Mouse (Mus musculus) heart, adult 2 months (tissue): Measurements from ENCODE around the gene Padi2. TPM values are rescaled to one million over a fixed set of nuclear protein-coding genes. Genes with fewer than 3 reads are reported as not detected.
A peak's percentile ranks its signal among the peaks of the same experiment; 100 is the strongest.

Source experiments
- DNase-seq, 2 experiments: peaks; one replicate each; pipeline ENCODE4 v3.0.0; 2021
- H3K27ac ChIP-seq: fragments of 200-600 bp; 2 replicates; pipeline ENCODE4 v1.8.1; 2022
- H3K27me3 ChIP-seq: fragments of 200-500 bp; 2 replicates; pipeline ENCODE4 v1.6.1; 2012; ENCODE audit warnings: mild to moderate bottlenecking, low read length, inconsistent platforms, mixed read lengths; ENCODE audit not compliant: control insufficient read depth, insufficient read depth
- H3K36me3 ChIP-seq: fragments of 200-500 bp; 2 replicates; pipeline ENCODE4 v1.6.1; 2012; ENCODE audit warnings: low read length, inconsistent platforms; ENCODE audit not compliant: control insufficient read depth, insufficient read depth
- H3K4me1 ChIP-seq: fragments of 200-500 bp; 2 replicates; pipeline ENCODE4 v1.6.1; 2011; ENCODE audit warnings: low read length; ENCODE audit not compliant: control insufficient read depth, insufficient read depth
- H3K4me3 ChIP-seq: fragments of 200-600 bp; 2 replicates; pipeline ENCODE4 v1.8.1; 2022
- H3K79me2 ChIP-seq: fragments of 200-500 bp; replicated peaks from 2 replicates; pipeline ENCODE4 v1.6.1; 2012; ENCODE audit warnings: mild to moderate bottlenecking, inconsistent platforms, low read length, moderate library complexity, mixed read lengths; ENCODE audit not compliant: control insufficient read depth, insufficient read depth
- H3K9ac ChIP-seq: fragments of 200-500 bp; 2 replicates; pipeline ENCODE4 v1.6.1; 2012; ENCODE audit warnings: low read depth, mild to moderate bottlenecking, control low read depth, inconsistent platforms, low read length, mixed read lengths
- CTCF ChIP-seq: fragments of 200-600 bp; IDR thresholded peaks from 2 replicates; pipeline ENCODE4 v1.8.1; 2022; ENCODE audit warnings: antibody characterized with exemption, mild to moderate bottlenecking, moderate library complexity
- EP300 ChIP-seq: fragments of 200-500 bp; IDR thresholded peaks from 2 replicates; pipeline ENCODE4 v1.6.1; 2011; ENCODE audit warnings: low read depth, low read length, control low read depth; ENCODE audit not compliant: insufficient read depth
- POLR2A ChIP-seq: fragments of 200-500 bp; IDR thresholded peaks from 2 replicates; pipeline ENCODE4 v1.6.1; 2011; ENCODE audit warnings: mild to moderate bottlenecking, low read depth, low read length, control low read depth; ENCODE audit not compliant: insufficient read depth
- WGBS: fragments of 180-500 bp; shearing (Covaris S2); methylation state at CpG from one replicate; pipeline ENCODE4 v1.1.7; 2018; 5-methylcytosine and 5-hydroxymethylcytosine counted together
- intact Hi-C: fragments of 180-260 bp; cut with DNase I; formaldehyde crosslinking; loops from one replicate; pipeline ENCODE4 v1.15.1; 2025
- polyA plus RNA-seq: library from polyadenylated mRNA; depleted of rRNA; stranded (reverse); fragments of >200 nt; gene quantifications from 2 replicates; pipeline ENCODE4 v1.2.3, GENCODE M21; 2012
- total RNA-seq, 2 experiments: library from RNA; stranded (reverse); gene quantifications; 2 replicates each; pipeline ENCODE4 v1.2.3; 2021

The Padi2 gene
- total and polyA plus RNA-seq, 3 experiments, result 0.31 to 1.4 (median 0.96) TPM

DNA sequence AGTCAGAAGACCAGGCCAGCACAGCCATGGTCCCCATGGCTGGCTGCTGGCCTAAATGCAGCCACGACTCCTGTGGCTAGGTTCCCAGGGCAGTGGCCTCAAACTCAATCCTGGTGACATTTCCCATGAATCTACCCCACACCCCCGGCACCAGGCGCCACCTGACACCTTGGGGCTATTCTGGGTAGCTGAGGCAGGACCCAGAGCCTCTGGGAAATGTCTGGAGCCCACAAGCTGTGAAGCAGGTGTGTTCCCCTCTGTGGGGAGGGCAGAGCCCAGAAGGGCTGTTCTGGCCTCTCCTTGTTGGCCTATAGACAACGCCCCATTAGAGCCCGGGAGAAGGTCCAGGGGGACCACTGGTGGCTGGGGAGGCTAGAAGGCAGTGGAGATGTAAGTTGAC lies 16.4 kb downstream of the Padi2 start:
- H3K36me3 ChIP-seq, result no peaks in the 10 kb centered on the region
- 81% methylated on average over 5 of the region's 5 CpGs for WGBS
- H3K4me3 ChIP-seq, result no peak overlapping the region
- H3K4me1 ChIP-seq, result no peaks in the 10 kb centered on the region
- H3K27ac ChIP-seq, result no peak overlapping the region
- intact Hi-C loops, result no loop called here
- no peak for DNase-seq
- TF ChIP-seq POLR2A (no peak), EP300 (no peak), CTCF (no peak)
- H3K79me2 ChIP-seq, result no peaks in the 10 kb centered on the region
- H3K27me3 ChIP-seq, result no peaks in the 10 kb centered on the region
- no peak overlapping the region for H3K9ac ChIP-seq

- 34% methylated on average over 8 of the region's 8 CpGs for WGBS
- DNase-seq, result no peak
- TF ChIP-seq POLR2A, result no peak
- TF ChIP-seq CTCF, result no peak
- TF ChIP-seq EP300, result no peak
- H3K36me3 ChIP-seq, result no peaks in the 10 kb centered on the region
- no peaks in the 10 kb centered on the region for H3K27me3 ChIP-seq
- no peaks in the 10 kb centered on the region for H3K4me1 ChIP-seq
- no peaks in the 10 kb centered on the region for H3K79me2 ChIP-seq
- intact Hi-C loops, result no loop called here
- H3K9ac ChIP-seq, result no peak overlapping the region
- no peak overlapping the region for H3K27ac ChIP-seq
- no peak overlapping the region for H3K4me3 ChIP-seq
These were observed 19.5 kb downstream of the Padi2 start for GRCm38 (mm10) chr4:140925648-140926047.

GRCm38 (mm10) chr4:140928349-140928748 lies 22.2 kb downstream of the Padi2 start:
- intact Hi-C loops, result no loop called here
- TF ChIP-seq CTCF (no peak), POLR2A (no peak), EP300 (no peak)
- Histone ChIP-seq H3K79me2 (no peaks in the 10 kb centered on the region), H3K4me1 (no peaks in the 10 kb centered on the region), H3K9ac (no peak overlapping the region), H3K36me3 (no peaks in the 10 kb centered on the region), H3K4me3 (no peak overlapping the region), H3K27ac (no peak overlapping the region), H3K27me3 (no peaks in the 10 kb centered on the region)
- WGBS, result 72% methylated on average over 9 of the region's 9 CpGs
- DNase-seq, result no peak

DNA sequence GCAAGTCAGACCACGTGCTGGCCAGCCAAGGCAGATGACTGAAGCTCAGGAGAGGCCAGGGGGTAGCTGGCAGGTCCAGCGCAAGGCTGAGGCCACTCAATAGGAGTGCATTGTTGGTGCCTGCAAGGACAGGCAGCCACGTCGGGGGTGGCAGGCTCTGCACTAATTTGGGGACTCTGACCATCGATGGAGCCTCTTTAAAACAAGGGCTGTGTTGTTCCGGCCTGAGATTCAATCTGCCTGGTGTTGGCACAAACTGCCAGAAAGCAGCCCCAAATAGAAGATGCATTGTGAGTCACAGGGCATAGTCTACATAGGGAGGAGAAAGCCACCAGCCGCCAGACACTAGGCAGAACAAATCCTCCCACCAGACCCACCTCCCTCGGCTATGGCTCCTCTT lies 23.6 kb downstream of the Padi2 start:
- Histone ChIP-seq H3K4me1 (no peaks in the 10 kb centered on the region), H3K4me3 (no peak overlapping the region), H3K27ac (no peak overlapping the region), H3K27me3 (no peaks in the 10 kb centered on the region), H3K9ac (no peak overlapping the region), H3K79me2 (no peaks in the 10 kb centered on the region), H3K36me3 (no peaks in the 10 kb centered on the region)
- no peak for DNase-seq
- TF ChIP-seq EP300, result no peak
- TF ChIP-seq POLR2A, result no peak
- no peak for TF ChIP-seq CTCF
- WGBS, result 67% methylated on average over 8 of the region's 8 CpGs
- intact Hi-C loops, result no loop called here

DNA sequence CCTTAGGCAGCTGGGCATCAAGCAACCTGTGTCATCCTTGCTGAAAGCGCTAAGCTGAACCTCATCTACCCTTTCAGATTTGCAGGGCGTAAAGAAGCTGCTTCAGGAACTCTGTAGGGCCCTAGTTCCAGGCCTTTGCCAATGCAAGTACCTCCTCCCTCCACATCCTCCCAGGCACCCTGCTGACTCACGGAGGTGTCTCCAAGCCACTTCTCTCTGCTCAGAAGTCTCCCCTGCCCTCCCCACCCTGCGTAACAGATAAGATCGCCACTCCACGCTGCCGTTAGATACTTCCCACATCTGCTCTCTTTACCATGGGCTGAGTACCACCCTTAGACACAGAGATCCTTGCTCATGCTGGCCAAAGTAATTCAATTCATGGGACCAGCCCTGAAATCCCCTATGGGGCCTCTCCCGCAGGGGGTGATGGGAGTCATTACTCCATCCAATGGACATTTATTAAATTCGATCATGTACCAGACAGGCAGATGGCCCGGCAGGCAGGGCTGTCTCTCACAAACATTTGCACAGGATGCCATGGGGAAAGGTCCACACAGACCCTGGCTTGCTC lies 24.8 kb downstream of the Padi2 start:
- Histone ChIP-seq H3K36me3 (no peaks in the 10 kb centered on the region), H3K4me1 (no peaks in the 10 kb centered on the region), H3K4me3 (no peak overlapping the region), H3K9ac (no peak overlapping the region), H3K27me3 (no peaks in the 10 kb centered on the region), H3K27ac (no peak overlapping the region), H3K79me2 (no peaks in the 10 kb centered on the region)
- WGBS, result 66% methylated on average over 10 of the region's 10 CpGs
- intact Hi-C loops, result no loop called here
- no peak for TF ChIP-seq CTCF
- no peak for TF ChIP-seq POLR2A
- TF ChIP-seq EP300, result no peak
- DNase-seq, result no peak

DNA sequence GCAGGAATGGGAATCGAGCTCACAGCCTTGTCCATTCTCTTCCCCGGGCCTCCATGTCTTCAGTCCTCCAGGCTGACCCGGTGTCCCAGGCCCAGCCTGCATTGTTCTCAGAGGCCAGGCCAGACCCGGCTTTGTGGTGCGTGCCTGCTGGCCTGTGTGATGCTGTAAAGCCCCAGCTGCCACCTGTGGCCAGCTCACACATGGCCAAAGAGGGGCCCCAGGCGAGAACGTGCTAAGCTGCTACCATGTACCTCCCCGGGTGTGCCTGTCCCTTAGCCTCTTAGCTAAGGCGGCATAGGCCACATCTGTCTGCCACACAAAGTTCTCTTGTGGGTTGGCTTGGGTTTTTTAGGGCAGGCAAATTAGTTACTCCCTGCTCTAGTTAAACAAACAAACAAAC lies 29.5 kb downstream of the Padi2 start:
- no peak for DNase-seq
- H3K36me3 ChIP-seq, result no peaks in the 10 kb centered on the region
- TF ChIP-seq EP300 (no peak), POLR2A (no peak), CTCF (no peak)
- intact Hi-C loops, result no loop called here
- no peak overlapping the region for H3K27ac ChIP-seq
- no peak overlapping the region for H3K4me3 ChIP-seq
- 88% methylated on average over 9 of the region's 9 CpGs for WGBS
- no peaks in the 10 kb centered on the region for H3K4me1 ChIP-seq
- no peaks in the 10 kb centered on the region for H3K27me3 ChIP-seq
- no peaks in the 10 kb centered on the region for H3K79me2 ChIP-seq
- H3K9ac ChIP-seq, result no peak overlapping the region

- peak in 1 of 2 experiments; percentile 41 for DNase-seq
- intact Hi-C loops, result no loop called here
- Histone ChIP-seq H3K27ac (no peak overlapping the region), H3K27me3 (no peaks in the 10 kb centered on the region), H3K9ac (no peak overlapping the region), H3K4me3 (no peak overlapping the region), H3K4me1 (no peaks in the 10 kb centered on the region), H3K79me2 (no peaks in the 10 kb centered on the region), H3K36me3 (no peaks in the 10 kb centered on the region)
- TF ChIP-seq EP300 (no peak), POLR2A (no peak), CTCF (no peak)
- 84% methylated on average over 12 of the region's 12 CpGs for WGBS
These were observed 38.2 kb downstream of the Padi2 start for GRCm38 (mm10) chr4:140944356-140944755.
